Mouse (Mus musculus) limb, embryonic 12.5 days (tissue): ENCODE measurements around the gene Tnk1. TPM values are rescaled to one million over a fixed set of nuclear protein-coding genes. Genes with fewer than 3 reads are reported as not detected.

ENCODE experiments used
- ATAC-seq: fragments of 200-750 bp; cut with Nextera tagmentation; 2 replicates; pipeline ENCODE4 v1.8.0; 2017; ENCODE audit warnings: low read depth, moderate TSS enrichment; ENCODE audit not compliant: insufficient number of reproducible peaks, insufficient read depth, low FRiP score, low TSS enrichment
- H3K27ac ChIP-seq: fragments of 300-500 bp; sonication (generic); 2 replicates; pipeline ENCODE4 v1.5.1; 2016; ENCODE audit warnings: mild to moderate bottlenecking, moderate library complexity
- H3K27me3 ChIP-seq: fragments of 300-500 bp; sonication (generic); 2 replicates; pipeline ENCODE4 v1.6.1; 2016; ENCODE audit warnings: mild to moderate bottlenecking, moderate library complexity
- H3K36me3 ChIP-seq: fragments of 300-500 bp; sonication (generic); 2 replicates; pipeline ENCODE4 v1.6.1; 2016; ENCODE audit warnings: mild to moderate bottlenecking, moderate library complexity
- H3K4me1 ChIP-seq: fragments of 300-500 bp; sonication (generic); replicated peaks from 2 replicates; pipeline ENCODE4 v1.6.1; 2016
- H3K4me2 ChIP-seq: fragments of 300-500 bp; sonication (generic); 2 replicates; pipeline ENCODE4 v1.6.1; 2016; ENCODE audit warnings: mild to moderate bottlenecking, moderate library complexity
- H3K4me3 ChIP-seq: fragments of 300-500 bp; sonication (generic); replicated peaks from 2 replicates; pipeline ENCODE4 v1.5.1; 2016; ENCODE audit warnings: mild to moderate bottlenecking
- H3K9ac ChIP-seq: fragments of 300-500 bp; sonication (generic); replicated peaks from 2 replicates; pipeline ENCODE4 v1.6.1; 2016; ENCODE audit warnings: mild to moderate bottlenecking, moderate library complexity
- H3K9me3 ChIP-seq: fragments of 300-500 bp; sonication (generic); 2 replicates; pipeline ENCODE4 v1.6.1; 2016; ENCODE audit warnings: mild to moderate bottlenecking, moderate library complexity
- WGBS: fragments of 180-500 bp; shearing (Covaris S2); methylation state at CpG from one replicate; pipeline ENCODE4 v1.1.7; 2016; 5-methylcytosine and 5-hydroxymethylcytosine counted together
- polyA plus RNA-seq: library from polyadenylated mRNA; unstranded; fragments of >200 nt; fragmentation: Nextera tagmentation; extraction: Ambion mirVana; gene quantifications from 2 replicates; pipeline ENCODE4 v1.2.1, GENCODE M21; 2016

Gene Tnk1
- polyA plus RNA-seq, 1 experiment from 2014 or later: 2.3 TPM

DNA sequence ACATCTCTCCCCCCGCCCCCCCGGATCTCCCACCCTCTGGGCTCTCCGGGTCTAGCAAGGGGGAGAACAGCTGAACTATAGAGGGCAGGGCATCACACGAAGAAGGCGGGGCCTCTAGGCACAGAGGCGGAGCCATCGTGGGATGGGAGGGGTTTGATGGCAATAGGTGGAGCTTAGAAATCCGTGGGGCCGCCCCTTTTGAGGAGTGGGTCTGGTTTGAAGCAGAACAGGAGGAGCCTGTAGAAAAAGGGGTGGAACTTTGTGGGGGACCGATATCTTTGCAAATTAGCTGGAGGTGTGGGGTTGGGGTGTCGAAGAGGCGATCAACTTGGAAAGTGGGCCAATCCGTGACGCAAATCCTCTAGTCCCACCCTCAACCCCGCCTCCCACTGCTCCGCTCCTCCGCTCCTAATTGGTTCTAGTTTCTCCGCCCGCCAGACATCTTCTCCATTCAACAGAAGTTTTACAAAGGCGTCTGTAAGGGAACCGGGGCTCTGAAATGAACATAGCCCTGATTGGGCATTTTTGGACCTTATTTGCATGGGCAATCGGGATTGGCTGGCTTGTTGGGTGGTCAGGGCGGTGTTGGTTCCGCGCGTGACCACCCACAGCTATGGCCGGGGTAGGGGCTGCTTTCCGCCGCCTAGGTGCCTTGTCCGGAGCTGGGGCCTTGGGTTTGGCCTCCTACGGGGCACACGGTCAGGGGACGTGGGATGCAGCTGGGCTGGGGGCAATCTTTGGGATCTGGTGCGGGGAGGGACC lies 20.4 kb downstream of the Tnk1 start, which contains the start of gene Tmem256:
TSS of gene Tmem256 (plus strand) at position 563 of the 762 bp plus-strand sequence.
- H3K9me3 ChIP-seq: no peaks in the 10 kb centered on the region
- under 1% methylated on average over 34 of the region's 34 CpGs for WGBS
- peaks cover 34% of the 10 kb centered on the region for H3K27me3 ChIP-seq
- H3K4me1 ChIP-seq: peaks cover 46% of the 10 kb centered on the region
- H3K9ac ChIP-seq: peak within 1 kb of the TSS; percentile 81
- ATAC-seq: peak; percentile 91
- peak within 1 kb of the TSS; percentile 89 for H3K27ac ChIP-seq
- H3K4me3 ChIP-seq: peak within 1 kb of the TSS; percentile 72
- peaks cover 7% of the 10 kb centered on the region for H3K36me3 ChIP-seq
- H3K4me2 ChIP-seq: peak within 1 kb of the TSS; percentile 95

DNA sequence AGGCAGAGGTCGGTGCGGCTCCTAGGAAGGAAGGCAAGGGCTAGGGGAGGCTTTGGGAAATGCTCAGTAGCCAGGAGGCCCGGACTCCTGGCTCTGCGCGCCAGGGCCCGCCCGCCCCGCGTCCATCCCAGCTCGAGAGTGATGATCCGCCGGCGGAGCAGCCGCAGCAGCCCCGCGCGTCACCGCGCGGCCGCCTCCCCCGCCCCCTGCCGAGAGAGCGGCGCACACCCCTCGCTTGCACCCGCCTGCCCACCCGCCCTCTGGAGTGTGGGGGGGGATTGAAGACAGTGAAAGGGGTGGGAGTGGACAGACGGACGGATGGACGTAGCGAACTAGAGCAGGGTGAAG lies 21.0 kb downstream of the Tnk1 start, which contains the start of gene Nlgn2:
TSS of gene Nlgn2 (minus strand) at position 181 of the 348 bp plus-strand sequence.
- ATAC-seq: no peak; the same call in 1 of the 2 replicates
- Histone ChIP-seq H3K27me3 (peaks cover 38% of the 10 kb centered on the region), H3K36me3 (peaks cover 12% of the 10 kb centered on the region), H3K27ac (peak within 1 kb of the TSS; percentile 89), H3K4me3 (peak within 1 kb of the TSS; percentile 72), H3K4me1 (peaks cover 46% of the 10 kb centered on the region), H3K4me2 (peak within 1 kb of the TSS; percentile 95), H3K9ac (peak within 1 kb of the TSS; percentile 81), H3K9me3 (no peaks in the 10 kb centered on the region)
- WGBS: under 1% methylated on average over 30 of the region's 32 CpGs

DNA sequence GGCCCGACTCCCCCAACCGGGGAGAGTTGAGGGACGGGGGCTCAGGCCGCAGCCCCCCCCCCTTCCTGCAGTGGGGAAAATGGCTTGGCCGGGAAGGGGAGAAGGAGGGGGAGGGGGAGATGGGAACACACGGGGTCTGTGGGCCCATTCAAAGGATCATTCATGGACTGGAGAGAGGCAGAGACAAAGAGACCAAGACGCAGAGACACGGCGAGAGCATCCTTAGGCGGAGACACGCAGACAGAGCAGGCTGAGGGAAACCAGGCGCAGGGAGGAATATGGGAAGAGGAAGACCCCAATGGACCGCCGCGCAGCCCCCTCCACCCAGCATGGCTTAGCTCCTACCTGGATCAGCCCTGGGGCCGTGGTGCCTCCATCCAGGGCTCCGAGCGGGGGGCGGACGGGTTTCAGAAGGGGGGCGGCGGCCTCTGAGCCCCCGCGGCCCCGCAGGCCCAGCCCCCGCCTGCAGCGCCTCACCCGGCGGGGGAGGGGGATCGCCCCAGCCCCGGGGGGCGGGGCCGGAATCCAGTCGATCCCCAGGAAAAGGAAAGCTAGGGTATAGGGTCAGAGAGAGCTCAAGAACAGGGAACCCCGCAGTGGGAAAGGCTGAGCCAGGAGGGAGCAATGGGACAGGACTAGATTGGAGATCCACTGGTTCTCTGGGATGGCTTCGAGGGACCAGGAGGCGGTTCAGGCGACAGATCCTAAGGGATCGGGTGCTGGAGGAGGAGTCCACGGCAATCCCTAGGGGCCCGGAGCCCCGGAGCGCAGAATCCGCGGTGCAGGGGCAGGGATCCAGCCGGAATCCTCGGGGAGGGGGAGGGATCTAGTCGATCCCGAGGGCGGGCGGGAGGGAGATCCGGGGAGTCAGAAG lies 21.6 kb downstream of the Tnk1 start:
- no peak for ATAC-seq
- peak overlapping the region; percentile 89 for H3K27ac ChIP-seq
- peak overlapping the region; percentile 72 for H3K4me3 ChIP-seq
- under 1% methylated on average over 40 of the region's 52 CpGs for WGBS
- H3K9ac ChIP-seq: peak overlapping the region; percentile 81
- H3K9me3 ChIP-seq: no peaks in the 10 kb centered on the region
- H3K27me3 ChIP-seq: peaks cover 41% of the 10 kb centered on the region
- H3K36me3 ChIP-seq: peaks cover 19% of the 10 kb centered on the region
- H3K4me1 ChIP-seq: peaks cover 46% of the 10 kb centered on the region
- peak overlapping the region; percentile 95 for H3K4me2 ChIP-seq

DNA sequence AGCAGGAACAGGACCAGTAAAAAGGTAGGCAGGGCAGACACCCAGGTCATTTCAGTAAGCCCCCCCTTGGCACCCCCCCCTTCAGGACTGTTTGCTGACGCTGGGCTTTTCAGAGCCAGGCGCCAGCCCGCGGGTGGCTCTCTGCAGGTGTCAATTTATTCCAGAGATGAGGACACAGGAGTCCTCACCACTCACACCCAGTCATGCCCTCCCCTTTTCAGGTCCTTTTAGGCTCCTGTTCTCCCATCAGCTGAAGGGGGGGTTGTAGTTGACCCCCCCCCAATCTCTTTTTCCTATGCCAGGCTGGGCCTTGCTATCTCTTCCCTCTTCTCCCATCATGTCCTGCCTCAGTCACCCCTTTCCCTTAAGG lies 22.6 kb downstream of the Tnk1 start:
- Histone ChIP-seq H3K27me3 (peaks cover 41% of the 10 kb centered on the region), H3K4me3 (peak overlapping the region; percentile 72), H3K9me3 (no peaks in the 10 kb centered on the region), H3K36me3 (peaks cover 28% of the 10 kb centered on the region), H3K4me2 (peak overlapping the region; percentile 95), H3K27ac (peak overlapping the region; percentile 89; the same call in 1 of the 2 replicates), H3K9ac (peak overlapping the region; percentile 81; the same call in 1 of the 2 replicates), H3K4me1 (peaks cover 46% of the 10 kb centered on the region)
- ATAC-seq: no peak
- 0% methylated on average over 4 of the region's 4 CpGs for WGBS

GRCm38 (mm10) chr11:69835326-69835965 lies 23.1 kb downstream of the Tnk1 start:
- H3K4me2 ChIP-seq: peak overlapping the region; percentile 95
- H3K27me3 ChIP-seq: peaks cover 41% of the 10 kb centered on the region
- peaks cover 32% of the 10 kb centered on the region for H3K36me3 ChIP-seq
- H3K4me1 ChIP-seq: peaks cover 46% of the 10 kb centered on the region
- peak overlapping the region; percentile 1; the same call in 1 of the 2 replicates for H3K9ac ChIP-seq
- H3K9me3 ChIP-seq: no peaks in the 10 kb centered on the region
- ATAC-seq: no peak
- no peak overlapping the region for H3K27ac ChIP-seq
- H3K4me3 ChIP-seq: peak overlapping the region; percentile 72
- WGBS: 6% methylated on average over 9 of the region's 9 CpGs

GRCm38 (mm10) chr11:69834001-69834549 lies 24.5 kb downstream of the Tnk1 start:
- peaks cover 45% of the 10 kb centered on the region for H3K4me1 ChIP-seq
- H3K9me3 ChIP-seq: no peaks in the 10 kb centered on the region
- peaks cover 41% of the 10 kb centered on the region for H3K27me3 ChIP-seq
- 0 out of 2 replicates have a peak overlapping the region, but pooled peaks have one; percentile 4 for H3K27ac ChIP-seq
- H3K4me3 ChIP-seq: peak overlapping the region; percentile 72
- no peak for ATAC-seq
- H3K36me3 ChIP-seq: peaks cover 39% of the 10 kb centered on the region
- peak overlapping the region; percentile 77 for H3K9ac ChIP-seq
- H3K4me2 ChIP-seq: peak overlapping the region; percentile 95
- 9% methylated on average over 42 of the region's 48 CpGs for WGBS

DNA sequence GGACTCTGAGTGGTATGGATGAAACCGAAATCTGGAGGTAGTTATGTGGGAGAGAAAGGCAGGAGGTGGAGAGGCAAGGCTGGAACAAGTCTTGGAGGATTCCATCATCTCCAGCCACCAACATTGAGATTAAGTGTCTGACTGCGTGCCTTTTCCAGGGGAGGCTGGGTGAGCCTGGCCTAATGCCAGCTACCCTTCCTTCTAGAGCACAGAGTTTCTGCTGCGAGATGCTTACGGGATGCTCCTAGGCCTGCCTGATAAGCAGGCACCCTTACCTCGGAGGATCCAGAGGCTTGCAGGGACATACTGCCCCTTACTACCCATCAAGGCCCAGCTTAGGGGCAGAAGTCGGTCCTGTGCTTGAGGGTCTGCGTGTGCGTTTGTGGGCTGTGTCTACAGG lies 25.0 kb downstream of the Tnk1 start:
- no peaks in the 10 kb centered on the region for H3K9me3 ChIP-seq
- 61% methylated on average over 8 of the region's 8 CpGs for WGBS
- ATAC-seq: no peak
- peak overlapping the region; percentile 95 for H3K4me2 ChIP-seq
- no peak overlapping the region for H3K27ac ChIP-seq
- H3K4me1 ChIP-seq: peaks cover 44% of the 10 kb centered on the region
- H3K4me3 ChIP-seq: peak overlapping the region; percentile 72
- peak overlapping the region; percentile 77 for H3K9ac ChIP-seq
- peaks cover 41% of the 10 kb centered on the region for H3K27me3 ChIP-seq
- peaks cover 40% of the 10 kb centered on the region for H3K36me3 ChIP-seq

- Histone ChIP-seq H3K4me3 (no peak overlapping the region), H3K27ac (no peak overlapping the region), H3K4me1 (peaks cover 12% of the 10 kb centered on the region), H3K9me3 (no peaks in the 10 kb centered on the region), H3K9ac (no peak overlapping the region), H3K27me3 (peaks cover 15% of the 10 kb centered on the region), H3K4me2 (no peak overlapping the region), H3K36me3 (peaks cover 83% of the 10 kb centered on the region)
- ATAC-seq: no peak
- 63% methylated on average over 5 of the region's 5 CpGs for WGBS
Observed at GRCm38 (mm10) chr11:69828832-69829231, 29.7 kb downstream of the Tnk1 start.

DNA sequence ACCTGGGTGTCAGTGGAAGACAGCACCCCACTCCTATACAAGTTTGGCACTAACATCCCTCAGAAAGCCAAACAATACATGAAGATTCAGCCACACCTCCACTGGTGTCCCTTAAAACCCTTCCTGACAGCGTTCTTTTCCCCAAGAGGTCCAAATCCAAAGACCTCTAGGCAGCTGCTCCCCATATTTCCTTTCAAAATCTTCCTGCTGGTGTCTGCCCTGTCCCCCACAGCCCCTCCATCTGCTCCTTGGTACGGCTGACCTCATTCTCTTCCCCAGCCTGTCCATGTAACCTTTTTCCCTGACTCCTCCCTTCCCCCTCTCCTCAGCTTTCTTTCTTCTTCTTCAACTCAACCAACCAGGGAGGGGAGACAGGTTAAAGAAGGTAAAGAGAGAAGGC lies 35.1 kb downstream of the Tnk1 start:
- H3K9ac ChIP-seq: no peak overlapping the region
- H3K9me3 ChIP-seq: no peaks in the 10 kb centered on the region
- no peak overlapping the region for H3K4me2 ChIP-seq
- no peak overlapping the region for H3K4me3 ChIP-seq
- no peaks in the 10 kb centered on the region for H3K4me1 ChIP-seq
- peaks cover 43% of the 10 kb centered on the region for H3K36me3 ChIP-seq
- 78% methylated on average over 2 of the region's 2 CpGs for WGBS
- no peak for ATAC-seq
- no peak overlapping the region for H3K27ac ChIP-seq
- no peaks in the 10 kb centered on the region for H3K27me3 ChIP-seq

- H3K4me3 ChIP-seq: no peak within 1 kb of the TSS
- WGBS: 92% methylated on average over 3 of the region's 3 CpGs
Observed at GRCm38 (mm10) chr11:69822080-69822479, 36.5 kb downstream of the Tnk1 start, which contains the start of gene Spem1. TSS of gene Spem1 (minus strand) at chr11:69822180.

More at GRCm38 (mm10) chr11:69822080-69822479, 36.5 kb downstream of the Tnk1 start, which contains the start of gene Spem1:
- no peaks in the 10 kb centered on the region for H3K27me3 ChIP-seq
- H3K4me2 ChIP-seq: no peak within 1 kb of the TSS
- no peak for ATAC-seq
- no peak within 1 kb of the TSS for H3K9ac ChIP-seq
- no peak within 1 kb of the TSS for H3K27ac ChIP-seq
- peaks cover 7% of the 10 kb centered on the region for H3K9me3 ChIP-seq
- H3K4me1 ChIP-seq: no peaks in the 10 kb centered on the region
- H3K36me3 ChIP-seq: peaks cover 29% of the 10 kb centered on the region
